Mouse (Mus musculus): ENCODE results near the gene Ifitm10.
A peak's percentile ranks its signal among the peaks of the same experiment; 100 is the strongest.
"Not testable (repeated sequence)": the region's sequence is repeated elsewhere in the genome, so short reads cannot be mapped to it uniquely, and the experiment has no call there.

Ifitm10 gene

GRCm38 (mm10) chr7:142368856-142369255, 4.7 kb downstream of the Ifitm10 start:
- DNase-seq (ENCODE audit: low spot score in 2 of 2): no peak

DNA sequence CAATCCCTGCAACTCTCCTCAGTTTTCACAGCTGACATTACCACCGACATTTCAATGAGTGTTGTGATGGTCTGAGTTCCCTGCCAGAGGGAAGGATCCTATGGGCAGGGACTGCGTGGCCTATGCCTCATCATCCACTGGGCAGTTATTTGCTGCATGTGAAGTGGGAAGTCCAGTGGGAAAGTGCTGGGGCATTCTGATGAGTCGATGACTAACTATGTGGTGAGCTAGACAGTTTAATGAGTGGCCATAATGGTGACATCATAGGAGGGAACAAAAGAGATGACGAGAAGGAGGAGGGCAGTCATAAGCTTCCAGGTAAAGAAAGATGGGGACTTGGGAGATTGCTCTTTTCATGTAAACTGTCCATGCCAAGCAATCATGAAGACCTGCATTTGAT, 10.4 kb downstream of the Ifitm10 start:
- no peak for DNase-seq (ENCODE audit: low spot score in 2 of 2)

DNA sequence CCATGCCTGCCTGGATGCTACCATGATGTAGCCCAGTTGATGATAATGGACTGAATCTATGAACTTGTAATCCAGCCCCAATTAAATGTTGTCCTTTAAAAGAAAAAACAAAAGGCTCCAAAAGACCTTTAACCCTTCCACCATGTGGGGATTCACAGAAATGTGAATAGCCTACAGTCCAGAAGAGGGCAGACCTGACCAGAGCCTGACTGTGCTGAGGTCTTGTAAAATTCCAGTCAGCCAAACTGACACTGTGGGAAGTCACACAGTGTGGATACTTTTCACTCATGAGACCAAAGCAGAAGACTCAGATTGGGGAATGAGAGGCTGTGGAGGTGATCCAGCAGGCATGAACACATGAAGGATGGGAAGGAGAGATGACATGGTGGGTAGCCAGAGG, 12.8 kb downstream of the Ifitm10 start:
- DNase-seq (ENCODE audit: low spot score in 2 of 2): no peak

- no peak for DNase-seq (ENCODE audit: low spot score in 2 of 2)
Observed at GRCm38 (mm10) chr7:142359129-142359528, 14.4 kb downstream of the Ifitm10 start.

- no peak for DNase-seq (ENCODE audit: low spot score in 2 of 2)
Observed at GRCm38 (mm10) chr7:142357566-142357965, 16.0 kb downstream of the Ifitm10 start.

GRCm38 (mm10) chr7:142354661-142355233, 18.8 kb downstream of the Ifitm10 start:
- peak in 1 of 2 experiments; percentile 28 for DNase-seq (ENCODE audit: low spot score in 2 of 2)

DNA sequence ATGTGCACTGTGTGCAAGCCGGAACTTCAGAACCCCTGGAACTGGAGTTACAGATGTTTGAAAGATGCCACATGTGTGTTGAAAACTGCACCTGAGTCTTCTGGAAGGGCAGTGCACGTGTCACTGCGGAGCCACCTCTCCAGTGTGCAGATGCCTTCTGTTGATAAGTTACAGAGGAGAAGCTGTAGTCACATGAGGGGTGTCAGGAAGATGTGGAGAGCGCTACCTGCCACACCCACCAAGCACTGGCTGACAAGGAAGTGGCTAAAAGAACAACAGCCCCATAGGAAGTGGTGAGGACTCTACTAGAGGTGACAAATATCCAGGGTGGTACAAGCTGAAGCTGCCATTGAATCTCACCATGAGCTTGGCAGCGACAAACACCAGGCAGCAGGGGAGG, 19.7 kb downstream of the Ifitm10 start:
- peak; percentile 71 to 83 for DNase-seq (ENCODE audit: low spot score in 2 of 2)

GRCm38 (mm10) chr7:142351569-142351968, 22.0 kb downstream of the Ifitm10 start:
- no peak for DNase-seq (ENCODE audit: low spot score in 2 of 2)

GRCm38 (mm10) chr7:142349308-142349961, 24.1 kb downstream of the Ifitm10 start:
- DNase-seq (ENCODE audit: low spot score in 2 of 2): no peak

DNA sequence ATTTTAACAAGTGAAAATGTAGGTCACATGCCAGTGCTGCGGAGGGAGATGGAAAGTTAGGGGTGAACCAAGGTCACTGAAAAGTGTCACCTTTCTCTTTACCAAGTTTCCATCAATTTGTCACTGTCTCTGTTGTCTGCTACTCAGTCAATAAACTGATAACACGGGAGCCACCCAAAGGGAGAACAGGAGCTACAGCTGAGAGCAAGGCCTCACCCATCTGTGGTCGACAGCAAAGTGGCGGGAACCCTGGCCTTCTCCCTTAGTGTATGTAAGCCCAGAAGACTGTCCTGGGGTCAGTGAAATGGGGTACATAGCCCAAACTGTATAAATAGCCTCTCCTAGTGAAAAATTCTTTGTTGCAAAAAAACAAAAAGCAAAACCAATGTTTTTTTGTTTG, 26.0 kb downstream of the Ifitm10 start:
- no peak for DNase-seq (ENCODE audit: low spot score in 2 of 2)

DNA sequence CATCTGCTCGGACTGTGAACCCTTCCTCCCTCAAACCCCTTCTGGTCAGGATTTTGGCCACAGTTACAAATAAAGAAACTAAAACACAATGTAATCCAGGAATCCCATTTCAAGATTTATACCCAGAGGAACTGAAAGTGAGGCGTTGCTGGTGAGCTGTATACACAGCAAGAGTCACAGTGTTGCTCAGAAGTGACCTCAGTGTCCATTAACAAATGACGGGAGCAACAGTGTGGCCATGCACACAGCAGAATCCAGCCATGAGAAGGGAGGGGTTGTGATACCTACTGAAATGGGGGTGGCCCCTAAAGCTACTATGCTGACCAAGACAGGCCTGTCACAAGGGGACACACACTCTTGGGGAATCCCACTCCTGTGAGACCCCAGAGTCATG, 31.3 kb downstream of the Ifitm10 start:
- peak in 1 of 2 experiments; percentile 32 for DNase-seq (ENCODE audit: low spot score in 2 of 2)

GRCm38 (mm10) chr7:142341564-142342246, 31.8 kb downstream of the Ifitm10 start:
- DNase-seq (ENCODE audit: low spot score in 2 of 2): peak in 1 of 2 experiments; percentile 30

- DNase-seq (ENCODE audit: low spot score in 2 of 2): peak; percentile 72 to 73
Observed at GRCm38 (mm10) chr7:142340269-142340970, 33.1 kb downstream of the Ifitm10 start.

DNA sequence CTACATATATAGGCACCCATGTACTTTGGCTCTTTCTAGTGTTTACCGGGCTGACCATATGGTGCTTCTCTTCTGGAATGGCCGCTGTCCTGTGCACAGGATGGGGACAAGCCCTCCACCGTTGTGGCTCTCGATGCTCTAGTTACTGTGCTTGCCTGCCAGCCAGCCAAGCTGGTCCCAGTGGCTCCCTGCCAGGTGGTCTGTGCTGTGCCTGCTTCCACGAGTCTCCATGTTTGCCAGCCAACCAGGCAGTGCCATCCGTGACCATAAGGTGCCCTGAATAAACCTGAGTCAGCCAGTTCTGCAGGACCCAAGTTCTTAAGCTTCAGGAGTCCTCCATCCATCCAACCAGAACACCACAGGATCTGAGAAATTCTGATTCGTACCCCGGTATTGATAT, 38.4 kb downstream of the Ifitm10 start:
- DNase-seq (ENCODE audit: low spot score in 2 of 2): no peak

- peak; percentile 77 to 83 for DNase-seq (ENCODE audit: low spot score in 2 of 2)
Observed at GRCm38 (mm10) chr7:142334246-142334645, 39.3 kb downstream of the Ifitm10 start.

- DNase-seq (ENCODE audit: low spot score in 2 of 2): not testable (repeated sequence)
Observed at GRCm38 (mm10) chr7:142332741-142333140, 40.8 kb downstream of the Ifitm10 start.

DNA sequence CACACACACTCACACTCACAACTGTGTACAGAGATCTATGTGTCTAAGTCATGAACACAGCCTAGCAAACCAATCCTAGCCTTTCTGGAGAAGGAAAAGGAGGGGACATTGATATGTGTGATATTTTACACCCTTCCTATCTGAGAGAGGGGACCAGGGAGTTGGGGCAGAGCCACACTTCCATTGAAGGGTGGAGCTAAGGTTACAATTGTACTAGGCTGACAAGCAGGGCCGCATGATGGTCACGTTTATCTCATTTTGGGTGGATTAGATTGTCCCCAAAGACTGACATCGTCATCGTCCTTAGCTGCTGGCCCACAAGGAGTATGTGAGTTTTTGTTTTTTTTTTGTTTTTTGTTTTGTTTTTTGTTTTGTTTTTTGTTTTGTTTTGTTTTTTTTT, 42.3 kb downstream of the Ifitm10 start:
- DNase-seq (ENCODE audit: low spot score in 2 of 2): no peak

- no peak for DNase-seq (ENCODE audit: low spot score in 2 of 2)
Observed at GRCm38 (mm10) chr7:142330271-142330724, 43.3 kb downstream of the Ifitm10 start.

- no peak for DNase-seq (ENCODE audit: low spot score in 2 of 2)
Observed at GRCm38 (mm10) chr7:142328507-142328906, 45.0 kb downstream of the Ifitm10 start.

- DNase-seq (ENCODE audit: low spot score in 2 of 2): no peak
Observed at GRCm38 (mm10) chr7:142326714-142327445, 46.7 kb downstream of the Ifitm10 start.

GRCm38 (mm10) chr7:142323396-142324117, 50.0 kb downstream of the Ifitm10 start:
- DNase-seq (ENCODE audit: low spot score in 2 of 2): no peak
